Mouse (Mus musculus): Measurements from ENCODE around the gene Rilp. TPM values are rescaled to one million over a fixed set of nuclear protein-coding genes. Genes with fewer than 3 reads are reported as not detected.

Rilp gene
- total RNA-seq (2012; rRNA removed) (0.16 and 0.19 TPM in 2 replicates), polyA plus RNA-seq (2012; ENCODE audit: insufficient read depth in 1 of 2, insufficient read length in 2 of 2, low read depth in 1 of 2, low replicate concordance in 2 of 2, missing spikeins in 1 of 2) (under 1 TPM in 1 of 2 experiments, not detected in 1; 0.65 TPM)

- H3K9me3 ChIP-seq (replicated peaks; ENCODE audit: insufficient read depth, low read length): no peaks in the 10 kb centered on the region
- H3K4me3 ChIP-seq (ENCODE audit: control insufficient read depth in 1 of 2, insufficient read depth in 1 of 2, low read depth in 2 of 2, low read length in 2 of 2): no peak within 1 kb of the TSS
- no peaks in the 10 kb centered on the region for H3K27me3 ChIP-seq (ENCODE audit: control insufficient read depth in 1 of 2, insufficient read depth in 2 of 2, low read length in 2 of 2)
- no peaks in the 10 kb centered on the region for H3K79me2 ChIP-seq (ENCODE audit: control insufficient read depth, insufficient read depth, low read length, poor library complexity)
- no peak for DNase-seq (ENCODE audit: low read depth, low spot score)
- H3K27ac ChIP-seq (ENCODE audit: control insufficient read depth, low read depth, low read length): no peak within 1 kb of the TSS
- TF ChIP-seq MEF2A (IDR thresholded peaks at IDR 0.05; ENCODE audit: extremely low read depth, insufficient replicate concordance, low read depth, low read length, poor library complexity, severe bottlenecking): no peak
- TF ChIP-seq EP300 (IDR thresholded peaks at IDR 0.05; ENCODE audit: low read depth in 1 of 2, low read length in 2 of 2): no peak
- TF ChIP-seq MAX (IDR thresholded peaks at IDR 0.05; ENCODE audit: low read length): no peak
- TF ChIP-seq ZMIZ1 (IDR thresholded peaks at IDR 0.05; ENCODE audit: low read depth, low read length): no peak
- no peak for TF ChIP-seq ZC3H11A (IDR thresholded peaks at IDR 0.05; ENCODE audit: low read depth, low read length)
- no peak for TF ChIP-seq HCFC1 (IDR thresholded peaks at IDR 0.05; ENCODE audit: low read depth, low read length)
- TF ChIP-seq POLR2A (IDR thresholded peaks at IDR 0.05; ENCODE audit: control insufficient read depth in 1 of 2, insufficient read depth in 1 of 2, low read depth in 1 of 2, low read length in 2 of 2, poor library complexity in 1 of 2): peak in 1 of 2 experiments; percentile 45; a peak in 1 of 4 replicates
- peak; percentile 53; the same call in 1 of the 2 replicates for TF ChIP-seq POLR2AphosphoS2 (IDR thresholded peaks at IDR 0.05; ENCODE audit: low read length)
- TF ChIP-seq MAFK (IDR thresholded peaks at IDR 0.05; ENCODE audit: borderline replicate concordance, low read depth, low read length): no peak
- no peak for TF ChIP-seq TCF12 (IDR thresholded peaks at IDR 0.05; ENCODE audit: low read depth, low read length)
- no peaks in the 10 kb centered on the region for H3K4me1 ChIP-seq (ENCODE audit: control insufficient read depth in 1 of 2, insufficient read depth in 2 of 2, low read length in 2 of 2)
- peaks cover 0 to 34% of the 10 kb centered on the region in 2 experiments; a peak in 2 of 4 replicates for H3K36me3 ChIP-seq (ENCODE audit: control insufficient read depth in 1 of 2, insufficient read depth in 2 of 2, low read length in 2 of 2)
- H3K9ac ChIP-seq (ENCODE audit: control insufficient read depth, low read depth, low read length, poor library complexity, severe bottlenecking): no peak within 1 kb of the TSS
Measured at GRCm38 (mm10) chr11:75509741-75510626, at the start of gene Rilp. TSS of gene Rilp (plus strand) at chr11:75510094.

GRCm38 (mm10) chr11:75460103-75460843, 49.6 kb upstream of the Rilp start:
- no peaks in the 10 kb centered on the region for H3K9me3 ChIP-seq (replicated peaks; ENCODE audit: insufficient read depth, low read length)
- no peaks in the 10 kb centered on the region for H3K27me3 ChIP-seq (ENCODE audit: control insufficient read depth in 1 of 2, insufficient read depth in 2 of 2, low read length in 2 of 2)
- peak overlapping the region; percentile 49 to 64 for H3K4me3 ChIP-seq (ENCODE audit: control insufficient read depth in 1 of 2, insufficient read depth in 1 of 2, low read depth in 2 of 2, low read length in 2 of 2)
- peaks cover 0 to 32% of the 10 kb centered on the region in 2 experiments; a peak in 2 of 4 replicates for H3K36me3 ChIP-seq (ENCODE audit: control insufficient read depth in 1 of 2, insufficient read depth in 2 of 2, low read length in 2 of 2)
- H3K4me1 ChIP-seq (ENCODE audit: control insufficient read depth in 1 of 2, insufficient read depth in 2 of 2, low read length in 2 of 2): peaks cover 10 to 40% of the 10 kb centered on the region in 2 experiments
- H3K27ac ChIP-seq (ENCODE audit: control insufficient read depth, low read depth, low read length): peak overlapping the region; percentile 99
- peak overlapping the region; percentile 86 for H3K9ac ChIP-seq (ENCODE audit: control insufficient read depth, low read depth, low read length, poor library complexity, severe bottlenecking)
- H3K79me2 ChIP-seq (ENCODE audit: control insufficient read depth, insufficient read depth, low read length, poor library complexity): peaks cover 8% of the 10 kb centered on the region; the same call in 1 of the 2 replicates
- peak; percentile 100 for DNase-seq (ENCODE audit: low read depth, low spot score)
- TF ChIP-seq HCFC1 (IDR thresholded peaks at IDR 0.05; ENCODE audit: low read depth, low read length): peak; percentile 85
- TF ChIP-seq ZKSCAN1 (IDR thresholded peaks at IDR 0.05; ENCODE audit: low read depth, low read length): no peak
- TF ChIP-seq GABPA (IDR thresholded peaks at IDR 0.05; ENCODE audit: low read depth, low read length): peak; percentile 91
- 0 out of 2 replicates have a peak, but pooled peaks have one; percentile 7 for TF ChIP-seq GATA1 (IDR thresholded peaks at IDR 0.05; ENCODE audit: low read depth, low read length)
- TF ChIP-seq MYC (IDR thresholded peaks at IDR 0.05; ENCODE audit: low read depth, low read length): peak; percentile 61
- TF ChIP-seq POLR2AphosphoS2 (IDR thresholded peaks at IDR 0.05; ENCODE audit: low read length): peak; percentile 86
- no peak; the same call in 1 of the 2 replicates for TF ChIP-seq KAT2A (conservative IDR thresholded peaks at IDR 0.05; ENCODE audit: low read depth, low read length)
- TF ChIP-seq MXI1 (IDR thresholded peaks at IDR 0.05; ENCODE audit: low read depth, low read length): peak; percentile 55; the same call in 1 of the 2 replicates
- TF ChIP-seq CTCF (IDR thresholded peaks at IDR 0.05 in 2 of 3, conservative IDR thresholded peaks at IDR 0.05 in 1 of 3; ENCODE audit: control insufficient read depth in 1 of 3, insufficient read depth in 1 of 3, low read depth in 2 of 3, low read length in 3 of 3, poor library complexity in 1 of 3, severe bottlenecking in 1 of 3): no peak
- TF ChIP-seq POLR2A (IDR thresholded peaks at IDR 0.05; ENCODE audit: control insufficient read depth in 1 of 2, insufficient read depth in 1 of 2, low read depth in 1 of 2, low read length in 2 of 2, poor library complexity in 1 of 2): peak in 1 of 2 experiments; percentile 81; a peak in 2 of 4 replicates
- TF ChIP-seq RAD21 (IDR thresholded peaks at IDR 0.05; ENCODE audit: low read depth, low read length): no peak
- TF ChIP-seq MAFK (IDR thresholded peaks at IDR 0.05; ENCODE audit: borderline replicate concordance, low read depth, low read length): peak; percentile 91
- peak; percentile 97 for TF ChIP-seq ETS1 (IDR thresholded peaks at IDR 0.05; ENCODE audit: low read depth, low read length)
- no peak for TF ChIP-seq E2F4 (IDR thresholded peaks at IDR 0.05; ENCODE audit: borderline replicate concordance, low read depth, low read length)
- TF ChIP-seq ZC3H11A (IDR thresholded peaks at IDR 0.05; ENCODE audit: low read depth, low read length): no peak
- TF ChIP-seq CHD2 (IDR thresholded peaks at IDR 0.05; ENCODE audit: low read length): peak; percentile 91
- TF ChIP-seq EP300 (IDR thresholded peaks at IDR 0.05; ENCODE audit: low read depth in 1 of 2, low read length in 2 of 2): peak; percentile 10 to 85
- TF ChIP-seq MAX (IDR thresholded peaks at IDR 0.05; ENCODE audit: low read length): peak; percentile 49
- TF ChIP-seq TCF12 (IDR thresholded peaks at IDR 0.05; ENCODE audit: low read depth, low read length): 0 out of 2 replicates have a peak, but pooled peaks have one; percentile 39
- peak; percentile 92 for TF ChIP-seq TBP (IDR thresholded peaks at IDR 0.05; ENCODE audit: low read depth, low read length)
- TF ChIP-seq NELFE (IDR thresholded peaks at IDR 0.05; ENCODE audit: low read depth, low read length): peak; percentile 83
- TF ChIP-seq ZMIZ1 (IDR thresholded peaks at IDR 0.05; ENCODE audit: low read depth, low read length): peak; percentile 69; the same call in 1 of the 2 replicates
- peak; percentile 77 for TF ChIP-seq ELF1 (IDR thresholded peaks at IDR 0.05; ENCODE audit: low read depth, low read length)

Data from MEL (cell line).